Mouse (Mus musculus) thymus, postnatal 10 days (tissue): ENCODE measurements around the gene Gpr171.
"Not testable (repeated sequence)": the region's sequence is repeated elsewhere in the genome, so short reads cannot be mapped to it uniquely, and the experiment has no call there.

Source experiments
- DNase-seq, 2 experiments: peaks; one replicate each; pipeline ENCODE4 v3.0.0; 2021; ENCODE audit warnings: low spot score in 2 of 2

Gpr171 gene

GRCm38 (mm10) chr3:59113973-59114517, 12.4 kb upstream of the Gpr171 start:
- DNase-seq = no peak

- DNase-seq = not testable (repeated sequence)
Measured at GRCm38 (mm10) chr3:59113291-59113690, 11.7 kb upstream of the Gpr171 start.

- no peak for DNase-seq
Measured at GRCm38 (mm10) chr3:59111944-59112343, 10.3 kb upstream of the Gpr171 start.

- DNase-seq = not testable (repeated sequence)
Measured at GRCm38 (mm10) chr3:59109834-59110233, 8.2 kb upstream of the Gpr171 start.

GRCm38 (mm10) chr3:59107439-59107838, 5.8 kb upstream of the Gpr171 start:
- no peak for DNase-seq

GRCm38 (mm10) chr3:59104462-59104861, 2.8 kb upstream of the Gpr171 start:
- no peak for DNase-seq

DNA sequence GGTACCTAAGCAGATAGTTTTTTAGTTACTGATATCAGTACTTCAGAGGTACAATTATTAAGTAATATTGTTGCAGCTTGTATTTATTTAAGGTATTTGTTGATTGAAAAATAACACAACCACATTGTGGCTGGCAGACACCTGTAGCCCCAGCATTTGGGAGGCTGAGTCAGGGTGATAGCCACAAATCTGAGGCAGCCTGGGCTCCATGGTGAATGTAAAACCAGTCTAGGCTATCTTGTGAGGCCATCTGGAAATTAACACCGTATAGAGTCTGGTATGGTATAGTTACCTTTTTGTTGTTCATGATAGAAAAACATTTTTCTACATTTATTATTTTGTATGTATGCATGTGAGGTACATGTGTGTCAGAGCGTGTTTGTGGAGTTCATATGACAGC, 525 bp upstream of the Gpr171 start:
- no peak for DNase-seq

DNA sequence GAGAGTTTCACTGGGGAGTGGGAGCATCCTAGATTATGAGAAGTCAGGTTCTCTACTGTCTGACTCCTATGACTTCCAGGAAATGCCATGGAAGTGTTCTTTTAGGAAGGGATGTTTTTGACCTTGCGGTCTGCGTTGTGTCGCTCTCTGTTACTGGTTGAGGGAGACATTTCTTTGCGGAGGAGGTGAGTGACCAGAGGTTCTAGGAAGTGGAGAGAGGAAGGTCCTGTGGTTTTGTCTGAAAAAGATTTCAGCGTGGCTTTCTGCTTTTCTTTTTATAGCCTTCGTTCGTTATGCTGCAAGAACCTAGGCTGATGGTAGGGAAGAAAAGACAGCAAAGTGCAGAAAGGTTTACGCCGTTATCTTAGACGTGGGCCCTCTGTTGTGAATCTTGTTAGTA, 3.1 kb downstream of the Gpr171 start:
- no peak for DNase-seq

DNA sequence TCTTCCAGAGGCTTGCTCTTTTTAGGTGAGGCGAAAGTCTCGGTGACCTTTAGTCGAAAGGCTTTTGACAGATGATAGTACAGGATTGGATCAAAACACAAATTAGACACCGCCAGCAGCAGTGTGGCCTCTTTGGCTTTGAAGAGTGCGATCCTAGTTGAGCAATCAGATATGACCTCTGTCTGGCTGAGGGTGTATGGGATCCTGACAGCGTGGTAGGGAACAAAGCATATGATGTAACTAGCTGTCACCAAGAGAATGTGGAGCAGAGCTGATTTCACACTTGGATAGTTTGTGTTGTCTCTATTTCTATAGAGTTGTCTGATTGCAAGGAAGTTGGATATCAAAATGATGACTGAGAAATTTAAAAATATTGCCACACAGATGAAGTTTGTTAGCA, 4.2 kb downstream of the Gpr171 start:
- no peak for DNase-seq

- DNase-seq = no peak
Measured at GRCm38 (mm10) chr3:59092702-59093101, 8.9 kb downstream of the Gpr171 start.

GRCm38 (mm10) chr3:59080919-59081318, 20.7 kb downstream of the Gpr171 start:
- peak; percentile 59 to 68 for DNase-seq

GRCm38 (mm10) chr3:59080293-59080916, 21.2 kb downstream of the Gpr171 start:
- no peak for DNase-seq

DNA sequence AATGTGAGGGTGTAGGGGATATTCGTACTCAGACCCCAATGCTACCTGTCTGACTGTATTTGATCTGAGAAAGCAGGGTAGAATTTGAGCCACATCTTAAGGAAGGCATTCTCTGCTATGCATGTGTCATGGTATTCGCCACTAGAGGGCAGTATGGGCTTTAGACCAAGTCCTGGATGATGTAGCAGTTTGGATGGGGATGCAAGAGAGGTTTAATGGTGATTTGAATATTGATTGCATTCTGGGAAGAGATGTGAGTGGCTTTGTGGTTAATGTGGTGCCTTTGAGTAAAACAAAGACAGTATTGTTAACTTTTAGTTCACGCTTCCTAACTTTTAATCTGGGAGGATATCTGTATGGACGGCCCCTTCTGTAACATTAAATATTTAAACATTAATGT, 22.3 kb downstream of the Gpr171 start:
- DNase-seq = peak; percentile 58 to 82

- no peak for DNase-seq
Measured at GRCm38 (mm10) chr3:59078585-59078984, 23.0 kb downstream of the Gpr171 start.

DNA sequence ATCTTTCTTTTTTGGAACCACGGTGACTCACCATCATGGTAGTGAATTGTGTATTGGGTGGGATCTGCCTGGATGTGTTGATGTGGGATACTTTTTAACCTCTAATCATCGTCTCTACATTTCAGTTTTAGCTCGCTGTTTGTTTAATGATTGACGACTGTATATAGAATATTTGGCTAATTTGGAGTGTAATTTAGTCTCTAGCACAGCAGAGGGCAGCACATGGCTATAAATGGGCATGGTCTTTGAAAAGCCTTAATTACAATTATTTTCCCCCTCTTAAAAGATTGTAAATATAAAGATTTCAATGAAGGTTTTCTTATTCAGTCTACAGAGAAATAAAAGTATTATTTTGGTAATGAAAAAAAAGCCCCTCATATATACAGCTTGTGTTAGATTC, 24.3 kb downstream of the Gpr171 start:
- no peak for DNase-seq

- DNase-seq = not testable (repeated sequence)
Measured at GRCm38 (mm10) chr3:59069071-59069470, 32.5 kb downstream of the Gpr171 start.

DNA sequence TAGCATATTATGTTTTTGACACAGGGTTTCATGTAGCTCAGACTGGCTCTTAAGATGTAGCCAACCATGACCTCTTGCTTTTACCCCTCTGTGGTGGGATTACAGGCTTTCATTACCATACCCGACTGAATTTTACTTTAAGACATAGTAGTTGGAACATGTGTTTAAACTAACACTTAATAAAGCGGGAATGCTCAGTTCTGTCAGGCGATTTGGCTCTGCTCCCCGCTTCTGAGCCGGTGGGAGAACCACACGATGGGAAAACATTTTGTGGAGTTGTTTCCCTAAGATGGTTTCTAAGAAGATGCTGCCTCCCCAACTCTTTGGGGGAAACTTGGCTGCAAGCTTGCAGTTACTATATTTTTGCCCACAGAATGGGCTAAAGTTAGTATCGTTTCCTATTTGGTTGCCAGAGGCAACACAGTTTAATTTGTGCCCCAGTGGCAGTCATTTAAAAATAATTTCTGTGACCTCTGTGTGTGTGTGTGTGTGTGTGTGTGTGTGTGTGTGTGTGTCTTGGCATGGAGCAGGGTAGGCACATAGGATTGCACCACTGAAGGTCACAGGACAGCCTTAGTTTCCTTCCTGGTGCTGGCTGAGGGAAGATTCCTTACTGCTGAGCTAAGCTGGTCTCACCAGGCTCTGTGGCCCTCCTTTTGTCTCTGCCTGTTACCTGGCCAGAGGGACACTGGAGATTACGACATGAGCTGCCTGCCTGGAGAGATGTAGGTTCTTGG, 34.9 kb downstream of the Gpr171 start:
- DNase-seq = no peak

GRCm38 (mm10) chr3:59065937-59066336, 35.7 kb downstream of the Gpr171 start:
- no peak for DNase-seq

- no peak for DNase-seq
Measured at GRCm38 (mm10) chr3:59063431-59063830, 38.2 kb downstream of the Gpr171 start.

- no peak for DNase-seq
Measured at GRCm38 (mm10) chr3:59062141-59062540, 39.5 kb downstream of the Gpr171 start.

DNA sequence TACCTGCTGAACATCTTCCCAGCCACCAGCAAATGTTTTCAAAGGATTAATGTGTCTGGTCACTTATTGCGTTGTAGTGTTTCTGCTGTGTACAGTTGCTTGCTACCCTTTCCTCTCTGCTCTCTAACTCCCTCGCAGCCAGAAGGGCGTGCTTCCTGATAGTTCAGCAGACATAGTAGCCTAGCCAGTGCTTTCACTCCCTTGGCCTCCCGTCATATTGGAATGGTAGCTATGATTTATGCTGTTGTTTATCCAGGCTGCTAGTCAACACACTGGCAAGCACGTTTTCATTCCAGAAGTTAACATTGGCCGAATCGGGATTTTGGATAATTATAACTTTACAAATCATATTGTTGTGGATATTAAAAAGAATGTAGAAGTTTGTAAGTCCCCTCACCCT, 41.5 kb downstream of the Gpr171 start:
- no peak for DNase-seq

DNA sequence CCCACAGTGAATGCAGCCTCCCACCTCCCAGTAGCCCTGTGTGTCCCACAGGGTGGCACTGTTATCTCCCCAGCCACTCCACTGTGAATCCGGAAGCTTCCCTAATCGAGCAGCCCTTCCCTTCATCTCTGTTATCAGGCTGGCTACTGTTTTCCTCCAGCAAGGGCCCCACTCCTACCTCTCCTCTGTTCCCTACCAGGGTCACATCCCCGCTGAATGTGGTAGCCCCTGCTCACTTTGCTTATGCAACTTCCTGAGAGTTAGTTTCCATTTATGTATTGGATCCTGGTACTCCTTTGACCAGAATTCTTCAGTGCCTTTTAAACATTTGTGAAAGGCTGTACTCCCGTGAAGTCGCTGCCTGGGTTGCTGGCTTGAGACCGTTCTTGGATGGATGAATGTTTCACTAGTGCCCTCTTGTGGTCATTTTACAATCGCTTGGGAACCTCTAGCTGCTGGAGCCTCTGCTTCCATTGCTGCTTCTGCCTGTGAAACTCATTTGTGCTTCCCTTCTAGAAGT, 42.5 kb downstream of the Gpr171 start:
- peak; percentile 20 to 69 for DNase-seq
